Mouse (Mus musculus) embryonic fibroblast, embryonic 13.5 days (primary cell): ENCODE results near the gene Taf1b.

ENCODE experiments used
- CTCF ChIP-seq: IDR thresholded peaks from 2 replicates; pipeline ENCODE4 v1.5.1; 2011; ENCODE audit warnings: mild to moderate bottlenecking, control low read depth, low read length, moderate library complexity, borderline replicate concordance; ENCODE audit not compliant: insufficient read depth
- POLR2A ChIP-seq: IDR thresholded peaks from 2 replicates; pipeline ENCODE4 v1.6.1; 2011; ENCODE audit warnings: low read depth, mild to moderate bottlenecking, control low read depth, low read length, moderate library complexity

GRCm38 (mm10) chr12:24563395-24563960 lies 65.3 kb downstream of the Taf1b start:
- no peak for TF ChIP-seq CTCF
- TF ChIP-seq POLR2A: no peak
